Mouse (Mus musculus): ENCODE results near the gene Itga8. TPM values are rescaled to one million over a fixed set of nuclear protein-coding genes. Genes with fewer than 3 reads are reported as not detected.

The Itga8 gene
- polyA plus RNA-seq (2014; fragmentation: Nextera tagmentation; extraction: Ambion mirVana), result 6.4 and 7.8 TPM in 2 replicates

- no peaks in the 10 kb centered on the region for H3K4me1 ChIP-seq (ENCODE audit: control insufficient read depth, insufficient read depth, low read length)
- H3K27ac ChIP-seq (ENCODE audit: low read depth, low read length), result no peak within 1 kb of the TSS
- peak; percentile 94 for ATAC-seq (replicated peaks; ENCODE audit: insufficient number of reproducible peaks, low FRiP score, low TSS enrichment)
- H3K4me3 ChIP-seq (ENCODE audit: low read depth, low read length), result peak within 1 kb of the TSS; percentile 75
- 0 out of 2 replicates have a peak, but pooled peaks cover 2% of the 10 kb centered on the region for H3K27me3 ChIP-seq (ENCODE audit: control insufficient read depth, insufficient read depth, low read length)
- peak within 1 kb of the TSS; percentile 95 for H3K4me2 ChIP-seq
- no peaks in the 10 kb centered on the region for H3K9me3 ChIP-seq (replicated peaks; ENCODE audit: control insufficient read depth, low read length)
- peak within 1 kb of the TSS; percentile 73 for H3K9ac ChIP-seq (ENCODE audit: low read depth, low read length)
- no peaks in the 10 kb centered on the region for H3K36me3 ChIP-seq (ENCODE audit: control insufficient read depth, insufficient read depth, low read length)
- WGBS (ENCODE audit: insufficient replicate concordance), result under 1% methylated on average over 54 of the region's 56 CpGs
Measured at GRCm38 (mm10) chr2:12301431-12302170, at the start of gene Itga8. Gene Itga8, minus strand, starts transcription at chr2:12301922.

GRCm38 (mm10) chr2:12348914-12349313, 47.2 kb upstream of the Itga8 start:
- Histone ChIP-seq H3K4me1 (ENCODE audit: control insufficient read depth, insufficient read depth, low read length) (0 out of 2 replicates have a peak, but pooled peaks cover 3% of the 10 kb centered on the region), H3K4me3 (ENCODE audit: low read depth, low read length) (no peak overlapping the region), H3K27me3 (ENCODE audit: control insufficient read depth, insufficient read depth, low read length) (no peaks in the 10 kb centered on the region), H3K9ac (ENCODE audit: low read depth, low read length) (no peak overlapping the region), H3K36me3 (ENCODE audit: control insufficient read depth, insufficient read depth, low read length) (peaks cover 3% of the 10 kb centered on the region; the same call in 1 of the 2 replicates), H3K27ac (ENCODE audit: low read depth, low read length) (no peak overlapping the region), H3K9me3 (replicated peaks; ENCODE audit: control insufficient read depth, low read length) (no peaks in the 10 kb centered on the region), H3K4me2 (no peak overlapping the region)
- 46% methylated on average over 2 of the region's 2 CpGs for WGBS (ENCODE audit: insufficient replicate concordance)
- no peak for ATAC-seq (replicated peaks; ENCODE audit: insufficient number of reproducible peaks, low FRiP score, low TSS enrichment)

DNA sequence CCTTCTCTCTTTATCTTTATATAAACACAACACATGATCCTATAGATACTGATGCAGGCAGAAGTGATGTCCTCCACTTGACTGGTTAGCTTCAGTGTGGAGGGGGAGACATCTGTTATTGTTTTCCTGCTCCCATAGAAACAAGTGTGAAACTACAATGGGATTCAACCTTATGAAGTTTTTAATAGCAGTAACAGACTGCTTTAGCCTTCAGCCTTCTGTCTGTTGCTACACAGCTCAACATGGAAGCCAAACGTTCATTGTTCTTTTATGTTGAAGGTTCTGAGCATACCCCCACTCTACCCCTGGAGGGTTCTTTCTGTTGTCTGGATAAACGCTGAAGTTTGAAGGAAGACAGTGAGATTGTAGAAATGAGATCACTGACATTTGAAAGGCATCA, 30.2 kb upstream of the Itga8 start:
- Histone ChIP-seq H3K4me1 (ENCODE audit: control insufficient read depth, insufficient read depth, low read length) (peaks cover 3% of the 10 kb centered on the region; the same call in 1 of the 2 replicates), H3K36me3 (ENCODE audit: control insufficient read depth, insufficient read depth, low read length) (no peaks in the 10 kb centered on the region), H3K4me2 (no peak overlapping the region), H3K9ac (ENCODE audit: low read depth, low read length) (no peak overlapping the region), H3K4me3 (ENCODE audit: low read depth, low read length) (no peak overlapping the region), H3K27ac (ENCODE audit: low read depth, low read length) (no peak overlapping the region), H3K27me3 (ENCODE audit: control insufficient read depth, insufficient read depth, low read length) (no peaks in the 10 kb centered on the region), H3K9me3 (replicated peaks; ENCODE audit: control insufficient read depth, low read length) (no peaks in the 10 kb centered on the region)
- 57% methylated on average over 2 of the region's 2 CpGs for WGBS (ENCODE audit: insufficient replicate concordance)
- no peak for ATAC-seq (replicated peaks; ENCODE audit: insufficient number of reproducible peaks, low FRiP score, low TSS enrichment)

DNA sequence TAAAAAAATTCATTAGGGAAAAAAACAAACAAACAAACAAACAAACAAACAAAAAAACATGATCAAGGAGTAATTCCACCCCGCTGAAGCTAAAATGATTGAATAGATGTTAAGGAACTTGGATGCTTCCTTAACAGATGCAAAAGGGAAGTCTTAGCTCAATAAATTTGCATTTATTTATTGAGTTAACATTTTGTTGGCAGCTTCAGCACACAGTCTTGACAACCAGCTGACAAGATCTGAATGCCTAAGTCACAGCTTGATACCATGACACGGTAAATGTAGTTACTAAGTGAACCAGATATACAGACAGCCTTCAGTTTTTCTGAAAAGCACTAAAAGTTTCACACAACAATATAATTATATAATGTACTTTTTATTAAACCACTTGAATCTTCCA, 27.9 kb upstream of the Itga8 start:
- no peak overlapping the region for H3K4me2 ChIP-seq
- H3K9ac ChIP-seq (ENCODE audit: low read depth, low read length), result no peak overlapping the region
- no peaks in the 10 kb centered on the region for H3K36me3 ChIP-seq (ENCODE audit: control insufficient read depth, insufficient read depth, low read length)
- peaks cover 3% of the 10 kb centered on the region; the same call in 1 of the 2 replicates for H3K4me1 ChIP-seq (ENCODE audit: control insufficient read depth, insufficient read depth, low read length)
- 71% methylated on average over 2 of the region's 2 CpGs for WGBS (ENCODE audit: insufficient replicate concordance)
- no peak overlapping the region for H3K4me3 ChIP-seq (ENCODE audit: low read depth, low read length)
- H3K9me3 ChIP-seq (replicated peaks; ENCODE audit: control insufficient read depth, low read length), result no peaks in the 10 kb centered on the region
- no peak overlapping the region for H3K27ac ChIP-seq (ENCODE audit: low read depth, low read length)
- no peak for ATAC-seq (replicated peaks; ENCODE audit: insufficient number of reproducible peaks, low FRiP score, low TSS enrichment)
- H3K27me3 ChIP-seq (ENCODE audit: control insufficient read depth, insufficient read depth, low read length), result no peaks in the 10 kb centered on the region

GRCm38 (mm10) chr2:12329068-12329407, 27.3 kb upstream of the Itga8 start:
- no peak overlapping the region for H3K27ac ChIP-seq (ENCODE audit: low read depth, low read length)
- no peak overlapping the region for H3K4me2 ChIP-seq

GRCm38 (mm10) chr2:12328355-12329067, 26.8 kb upstream of the Itga8 start:
- no peak for ATAC-seq (replicated peaks; ENCODE audit: insufficient number of reproducible peaks, low FRiP score, low TSS enrichment)
- WGBS (ENCODE audit: insufficient replicate concordance), result 35% methylated on average over 8 of the region's 8 CpGs
- H3K9ac ChIP-seq (ENCODE audit: low read depth, low read length), result no peak overlapping the region

More at GRCm38 (mm10) chr2:12329068-12329407, 27.3 kb upstream of the Itga8 start:
- Histone ChIP-seq H3K9me3 (replicated peaks; ENCODE audit: control insufficient read depth, low read length) (no peaks in the 10 kb centered on the region), H3K4me1 (ENCODE audit: control insufficient read depth, insufficient read depth, low read length) (peaks cover 3% of the 10 kb centered on the region; the same call in 1 of the 2 replicates), H3K36me3 (ENCODE audit: control insufficient read depth, insufficient read depth, low read length) (no peaks in the 10 kb centered on the region), H3K27me3 (ENCODE audit: control insufficient read depth, insufficient read depth, low read length) (no peaks in the 10 kb centered on the region), H3K4me3 (ENCODE audit: low read depth, low read length) (no peak overlapping the region), H3K9ac (ENCODE audit: low read depth, low read length) (no peak overlapping the region)
- ATAC-seq (replicated peaks; ENCODE audit: insufficient number of reproducible peaks, low FRiP score, low TSS enrichment), result no peak
- 36% methylated on average over 5 of the region's 5 CpGs for WGBS (ENCODE audit: insufficient replicate concordance)

DNA sequence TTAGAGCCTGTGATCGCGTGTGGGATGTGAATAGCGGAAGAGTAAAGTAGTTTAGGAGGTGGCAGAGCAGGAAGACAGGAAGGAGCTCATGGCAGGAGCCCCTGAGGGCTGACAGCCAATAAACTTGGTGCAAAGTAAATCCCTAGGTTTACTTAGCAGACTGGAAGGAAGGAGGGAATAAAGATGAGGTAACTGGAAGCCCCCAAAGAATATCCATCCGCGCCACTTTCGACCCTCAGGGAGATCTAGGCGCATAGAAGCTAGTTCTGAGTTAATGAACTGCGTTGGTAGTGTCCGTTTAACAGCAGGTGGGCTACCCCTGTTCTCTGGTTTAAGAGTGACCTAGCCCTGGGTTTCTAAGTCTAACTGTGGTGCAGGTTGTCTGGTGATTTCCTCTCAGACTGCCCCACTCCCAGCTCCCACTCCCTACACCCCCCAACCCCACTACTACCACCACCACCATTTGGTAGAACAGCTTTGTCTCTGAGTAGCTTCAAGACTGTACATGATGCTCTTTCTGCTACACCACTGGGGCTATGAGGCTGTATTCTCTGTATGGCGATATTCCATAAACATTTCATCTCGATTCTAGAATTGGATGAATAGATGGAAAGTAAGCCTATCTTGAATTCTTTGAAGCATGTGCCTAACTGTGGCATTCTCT, 26.1 kb upstream of the Itga8 start:
- Histone ChIP-seq H3K4me2 (peak overlapping the region; percentile 64), H3K27ac (ENCODE audit: low read depth, low read length) (no peak overlapping the region), H3K27me3 (ENCODE audit: control insufficient read depth, insufficient read depth, low read length) (no peaks in the 10 kb centered on the region), H3K9me3 (replicated peaks; ENCODE audit: control insufficient read depth, low read length) (no peaks in the 10 kb centered on the region), H3K4me1 (ENCODE audit: control insufficient read depth, insufficient read depth, low read length) (peaks cover 3% of the 10 kb centered on the region; the same call in 1 of the 2 replicates), H3K4me3 (ENCODE audit: low read depth, low read length) (peak overlapping the region; percentile 32), H3K36me3 (ENCODE audit: control insufficient read depth, insufficient read depth, low read length) (no peaks in the 10 kb centered on the region), H3K9ac (ENCODE audit: low read depth, low read length) (peak overlapping the region; percentile 24; the same call in 1 of the 2 replicates)
- WGBS (ENCODE audit: insufficient replicate concordance), result 37% methylated on average over 11 of the region's 11 CpGs
- ATAC-seq (replicated peaks; ENCODE audit: insufficient number of reproducible peaks, low FRiP score, low TSS enrichment), result no peak; the same call in 1 of the 2 replicates

More at GRCm38 (mm10) chr2:12328355-12329067, 26.8 kb upstream of the Itga8 start:
- Histone ChIP-seq H3K4me2 (no peak overlapping the region; the same call in 1 of the 2 replicates), H3K9me3 (replicated peaks; ENCODE audit: control insufficient read depth, low read length) (no peaks in the 10 kb centered on the region), H3K4me3 (ENCODE audit: low read depth, low read length) (no peak overlapping the region), H3K4me1 (ENCODE audit: control insufficient read depth, insufficient read depth, low read length) (peaks cover 3% of the 10 kb centered on the region; the same call in 1 of the 2 replicates), H3K27me3 (ENCODE audit: control insufficient read depth, insufficient read depth, low read length) (no peaks in the 10 kb centered on the region), H3K27ac (ENCODE audit: low read depth, low read length) (no peak overlapping the region), H3K36me3 (ENCODE audit: control insufficient read depth, insufficient read depth, low read length) (no peaks in the 10 kb centered on the region)

- Histone ChIP-seq H3K4me2 (peak overlapping the region; percentile 64), H3K27me3 (ENCODE audit: control insufficient read depth, insufficient read depth, low read length) (no peaks in the 10 kb centered on the region), H3K9ac (ENCODE audit: low read depth, low read length) (peak overlapping the region; percentile 6; the same call in 1 of the 2 replicates), H3K4me3 (ENCODE audit: low read depth, low read length) (peak overlapping the region; percentile 32), H3K27ac (ENCODE audit: low read depth, low read length) (no peak overlapping the region), H3K9me3 (replicated peaks; ENCODE audit: control insufficient read depth, low read length) (no peaks in the 10 kb centered on the region), H3K36me3 (ENCODE audit: control insufficient read depth, insufficient read depth, low read length) (no peaks in the 10 kb centered on the region), H3K4me1 (ENCODE audit: control insufficient read depth, insufficient read depth, low read length) (peaks cover 3% of the 10 kb centered on the region; the same call in 1 of the 2 replicates)
- ATAC-seq (replicated peaks; ENCODE audit: insufficient number of reproducible peaks, low FRiP score, low TSS enrichment), result peak; percentile 66
- WGBS (ENCODE audit: insufficient replicate concordance), result 15% methylated on average over 10 of the region's 10 CpGs
Measured at GRCm38 (mm10) chr2:12327216-12327615, 25.5 kb upstream of the Itga8 start.

Measured in heart, embryonic 11.5 days (tissue).